Mouse (Mus musculus): ENCODE data around the gene Olfml2a. TPM values are rescaled to one million over a fixed set of nuclear protein-coding genes. Genes with fewer than 3 reads are reported as not detected.
A peak's percentile ranks its signal among the peaks of the same experiment; 100 is the strongest.

The Olfml2a gene
- polyA plus RNA-seq, 1 experiment from 2014 or later = 17.9 TPM

GRCm38 (mm10) chr2:38939047-38939446 is 7.3 kb downstream of the Olfml2a start:
- ATAC-seq (ENCODE audit: insufficient number of reproducible peaks, low FRiP score, low TSS enrichment, low read depth) = no peak
- peaks cover 28% of the 10 kb centered on the region for H3K4me1 ChIP-seq
- H3K9me3 ChIP-seq (replicated peaks) = no peaks in the 10 kb centered on the region
- H3K4me3 ChIP-seq (replicated peaks) = no peak overlapping the region
- H3K36me3 ChIP-seq = no peaks in the 10 kb centered on the region
- no peak overlapping the region for H3K4me2 ChIP-seq (replicated peaks)
- no peak overlapping the region for H3K27ac ChIP-seq (replicated peaks)
- no peaks in the 10 kb centered on the region for H3K27me3 ChIP-seq
- WGBS = 66% methylated on average over 2 of the region's 2 CpGs
- H3K9ac ChIP-seq = no peak overlapping the region

- H3K27me3 ChIP-seq = no peaks in the 10 kb centered on the region
- no peak for ATAC-seq (ENCODE audit: insufficient number of reproducible peaks, low FRiP score, low TSS enrichment, low read depth)
- no peak overlapping the region for H3K4me2 ChIP-seq (replicated peaks)
- no peak overlapping the region for H3K4me3 ChIP-seq (replicated peaks)
- WGBS = 83% methylated on average over 14 of the region's 14 CpGs
- H3K4me1 ChIP-seq = 0 out of 2 replicates have a peak, but pooled peaks cover 10% of the 10 kb centered on the region
- H3K9ac ChIP-seq = no peak overlapping the region
- H3K27ac ChIP-seq (replicated peaks) = no peak overlapping the region
- H3K9me3 ChIP-seq (replicated peaks) = no peaks in the 10 kb centered on the region
- H3K36me3 ChIP-seq = no peaks in the 10 kb centered on the region
These were observed 9.6 kb downstream of the Olfml2a start for GRCm38 (mm10) chr2:38941426-38941825.

GRCm38 (mm10) chr2:38941898-38942297 is 10.1 kb downstream of the Olfml2a start:
- 0 out of 2 replicates have a peak, but pooled peaks cover 8% of the 10 kb centered on the region for H3K4me1 ChIP-seq
- 80% methylated on average over 2 of the region's 2 CpGs for WGBS
- no peak for ATAC-seq (ENCODE audit: insufficient number of reproducible peaks, low FRiP score, low TSS enrichment, low read depth)

GRCm38 (mm10) chr2:38943161-38943560 is 11.4 kb downstream of the Olfml2a start:
- Histone ChIP-seq H3K9me3 (replicated peaks) (no peaks in the 10 kb centered on the region), H3K27me3 (no peaks in the 10 kb centered on the region), H3K4me1 (no peaks in the 10 kb centered on the region), H3K4me3 (replicated peaks) (no peak overlapping the region), H3K9ac (no peak overlapping the region), H3K27ac (replicated peaks) (no peak overlapping the region), H3K4me2 (replicated peaks) (no peak overlapping the region), H3K36me3 (no peaks in the 10 kb centered on the region)
- no peak for ATAC-seq (ENCODE audit: insufficient number of reproducible peaks, low FRiP score, low TSS enrichment, low read depth)
- 81% methylated on average over 5 of the region's 5 CpGs for WGBS

More at GRCm38 (mm10) chr2:38941898-38942297, 10.1 kb downstream of the Olfml2a start:
- H3K27ac ChIP-seq (replicated peaks) = no peak overlapping the region
- H3K27me3 ChIP-seq = no peaks in the 10 kb centered on the region
- H3K4me2 ChIP-seq (replicated peaks) = no peak overlapping the region
- no peak overlapping the region for H3K4me3 ChIP-seq (replicated peaks)
- no peaks in the 10 kb centered on the region for H3K36me3 ChIP-seq
- H3K9me3 ChIP-seq (replicated peaks) = no peaks in the 10 kb centered on the region
- H3K9ac ChIP-seq = no peak overlapping the region

GRCm38 (mm10) chr2:38943977-38944376 is 12.2 kb downstream of the Olfml2a start:
- ATAC-seq (ENCODE audit: insufficient number of reproducible peaks, low FRiP score, low TSS enrichment, low read depth) = no peak
- Histone ChIP-seq H3K9me3 (replicated peaks) (no peaks in the 10 kb centered on the region), H3K36me3 (no peaks in the 10 kb centered on the region), H3K4me2 (replicated peaks) (no peak overlapping the region), H3K9ac (no peak overlapping the region), H3K27ac (replicated peaks) (no peak overlapping the region), H3K27me3 (no peaks in the 10 kb centered on the region), H3K4me1 (no peaks in the 10 kb centered on the region), H3K4me3 (replicated peaks) (no peak overlapping the region)
- 59% methylated on average over 2 of the region's 2 CpGs for WGBS

- Histone ChIP-seq H3K9me3 (replicated peaks) (no peaks in the 10 kb centered on the region), H3K36me3 (no peaks in the 10 kb centered on the region), H3K27me3 (no peaks in the 10 kb centered on the region), H3K9ac (no peak overlapping the region), H3K4me3 (replicated peaks) (no peak overlapping the region), H3K4me1 (no peaks in the 10 kb centered on the region), H3K27ac (replicated peaks) (no peak overlapping the region), H3K4me2 (replicated peaks) (no peak overlapping the region)
- ATAC-seq (ENCODE audit: insufficient number of reproducible peaks, low FRiP score, low TSS enrichment, low read depth) = no peak; the same call in 1 of the 2 replicates
- WGBS = 56% methylated on average over 3 of the region's 3 CpGs
These were observed 12.8 kb downstream of the Olfml2a start for GRCm38 (mm10) chr2:38944460-38945161.

GRCm38 (mm10) chr2:38947566-38947965 is 15.8 kb downstream of the Olfml2a start:
- H3K27me3 ChIP-seq = no peaks in the 10 kb centered on the region
- WGBS = 63% methylated on average over 7 of the region's 7 CpGs
- ATAC-seq (ENCODE audit: insufficient number of reproducible peaks, low FRiP score, low TSS enrichment, low read depth) = no peak
- no peak overlapping the region for H3K4me2 ChIP-seq (replicated peaks)
- H3K9me3 ChIP-seq (replicated peaks) = no peaks in the 10 kb centered on the region
- H3K4me1 ChIP-seq = 0 out of 2 replicates have a peak, but pooled peaks cover 4% of the 10 kb centered on the region
- no peak overlapping the region for H3K9ac ChIP-seq
- no peak overlapping the region for H3K4me3 ChIP-seq (replicated peaks)
- H3K36me3 ChIP-seq = no peaks in the 10 kb centered on the region
- 0 out of 2 replicates have a peak overlapping the region, but pooled peaks have one; percentile 28 for H3K27ac ChIP-seq (replicated peaks)

- ATAC-seq (ENCODE audit: insufficient number of reproducible peaks, low FRiP score, low TSS enrichment, low read depth) = peak; percentile 76
- Histone ChIP-seq H3K36me3 (no peaks in the 10 kb centered on the region), H3K4me2 (replicated peaks) (no peak overlapping the region), H3K4me1 (0 out of 2 replicates have a peak, but pooled peaks cover 4% of the 10 kb centered on the region), H3K4me3 (replicated peaks) (no peak overlapping the region), H3K9me3 (replicated peaks) (no peaks in the 10 kb centered on the region), H3K27me3 (no peaks in the 10 kb centered on the region), H3K27ac (replicated peaks) (peak overlapping the region; percentile 11; the same call in 1 of the 2 replicates), H3K9ac (no peak overlapping the region)
- 63% methylated on average over 7 of the region's 7 CpGs for WGBS
These were observed 18.5 kb downstream of the Olfml2a start for GRCm38 (mm10) chr2:38950281-38950719.

GRCm38 (mm10) chr2:38953152-38953883 is 21.5 kb downstream of the Olfml2a start:
- H3K27ac ChIP-seq (replicated peaks) = no peak overlapping the region
- no peak overlapping the region for H3K9ac ChIP-seq
- WGBS = 55% methylated on average over 5 of the region's 5 CpGs
- H3K27me3 ChIP-seq = no peaks in the 10 kb centered on the region
- no peak overlapping the region for H3K4me2 ChIP-seq (replicated peaks)
- no peaks in the 10 kb centered on the region for H3K9me3 ChIP-seq (replicated peaks)
- 0 out of 2 replicates have a peak, but pooled peaks cover 4% of the 10 kb centered on the region for H3K4me1 ChIP-seq
- no peak overlapping the region for H3K4me3 ChIP-seq (replicated peaks)
- no peak for ATAC-seq (ENCODE audit: insufficient number of reproducible peaks, low FRiP score, low TSS enrichment, low read depth)
- no peaks in the 10 kb centered on the region for H3K36me3 ChIP-seq

GRCm38 (mm10) chr2:38956062-38956461 is 24.3 kb downstream of the Olfml2a start:
- WGBS = 74% methylated on average over 2 of the region's 2 CpGs
- Histone ChIP-seq H3K36me3 (0 out of 2 replicates have a peak, but pooled peaks cover 2% of the 10 kb centered on the region), H3K9ac (no peak overlapping the region), H3K9me3 (replicated peaks) (no peaks in the 10 kb centered on the region), H3K4me2 (replicated peaks) (no peak overlapping the region), H3K27ac (replicated peaks) (no peak overlapping the region), H3K4me1 (no peaks in the 10 kb centered on the region), H3K4me3 (replicated peaks) (no peak overlapping the region), H3K27me3 (no peaks in the 10 kb centered on the region)
- ATAC-seq (ENCODE audit: insufficient number of reproducible peaks, low FRiP score, low TSS enrichment, low read depth) = no peak

GRCm38 (mm10) chr2:38957671-38958223 is 26.0 kb downstream of the Olfml2a start:
- WGBS = 81% methylated on average over 5 of the region's 5 CpGs
- no peak overlapping the region for H3K4me3 ChIP-seq (replicated peaks)

More at GRCm38 (mm10) chr2:38957671-38958223, 26.0 kb downstream of the Olfml2a start:
- Histone ChIP-seq H3K9ac (no peak overlapping the region), H3K4me1 (no peaks in the 10 kb centered on the region), H3K36me3 (0 out of 2 replicates have a peak, but pooled peaks cover 2% of the 10 kb centered on the region), H3K27me3 (no peaks in the 10 kb centered on the region), H3K27ac (replicated peaks) (no peak overlapping the region), H3K9me3 (replicated peaks) (no peaks in the 10 kb centered on the region), H3K4me2 (replicated peaks) (no peak overlapping the region)
- no peak for ATAC-seq (ENCODE audit: insufficient number of reproducible peaks, low FRiP score, low TSS enrichment, low read depth)
